Mouse (Mus musculus): ENCODE data around the gene Map2k2. TPM values are rescaled to one million over a fixed set of nuclear protein-coding genes. Genes with fewer than 3 reads are reported as not detected.

Gene Map2k2
- polyA plus RNA-seq, 1 experiment from 2014 or later, result 258 TPM

DNA sequence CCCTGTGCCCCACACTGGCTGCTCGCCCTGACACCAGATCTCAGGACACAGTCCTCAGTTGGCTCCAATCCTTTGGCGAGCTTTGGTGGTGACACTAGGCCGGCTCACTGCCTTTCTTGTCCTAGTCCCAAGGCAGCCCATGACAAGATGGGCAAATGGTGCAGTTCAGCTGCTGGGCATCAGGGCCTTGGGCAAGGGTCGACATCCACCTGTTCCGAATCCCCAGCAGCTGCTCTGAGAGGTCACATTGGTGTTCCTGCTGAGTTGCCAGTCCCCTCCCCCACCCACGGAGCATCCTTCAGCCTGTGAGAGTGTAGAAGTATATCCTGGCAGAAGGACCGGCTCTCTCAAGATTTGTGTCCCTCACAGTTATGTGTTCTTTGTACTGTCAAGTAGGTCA lies 14.9 kb downstream of the Map2k2 start:
- Histone ChIP-seq H3K9me3 (no peaks in the 10 kb centered on the region), H3K9ac (no peak overlapping the region), H3K4me2 (no peak overlapping the region), H3K36me3 (replicated peaks) (peaks cover 66% of the 10 kb centered on the region), H3K27me3 (replicated peaks) (no peaks in the 10 kb centered on the region), H3K27ac (no peak overlapping the region), H3K4me1 (no peaks in the 10 kb centered on the region), H3K4me3 (no peak overlapping the region)
- no peak for ATAC-seq (replicated peaks)
- 86% methylated on average over 7 of the region's 7 CpGs for WGBS

DNA sequence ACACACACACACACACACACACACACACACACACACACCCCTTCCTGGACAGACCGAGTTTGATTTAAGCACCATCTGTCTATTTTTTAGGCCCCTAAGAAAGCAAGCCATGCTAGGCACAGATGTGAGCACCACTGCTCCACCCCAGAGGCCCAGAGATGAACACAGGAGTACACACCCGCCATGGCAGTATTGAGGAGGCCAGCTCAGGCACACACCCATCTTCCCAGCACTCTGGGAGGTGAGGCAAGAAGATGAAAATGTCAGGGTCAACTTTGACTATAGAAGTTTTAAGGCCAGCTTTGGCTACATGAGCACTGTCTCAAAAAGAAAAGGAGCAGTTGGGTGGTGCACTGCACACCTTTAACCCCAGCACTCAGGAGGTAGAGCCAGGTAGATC lies 17.2 kb downstream of the Map2k2 start:
- Histone ChIP-seq H3K36me3 (replicated peaks) (peaks cover 50% of the 10 kb centered on the region), H3K9me3 (no peaks in the 10 kb centered on the region)
- WGBS, result 90% methylated on average over 2 of the region's 2 CpGs

DNA sequence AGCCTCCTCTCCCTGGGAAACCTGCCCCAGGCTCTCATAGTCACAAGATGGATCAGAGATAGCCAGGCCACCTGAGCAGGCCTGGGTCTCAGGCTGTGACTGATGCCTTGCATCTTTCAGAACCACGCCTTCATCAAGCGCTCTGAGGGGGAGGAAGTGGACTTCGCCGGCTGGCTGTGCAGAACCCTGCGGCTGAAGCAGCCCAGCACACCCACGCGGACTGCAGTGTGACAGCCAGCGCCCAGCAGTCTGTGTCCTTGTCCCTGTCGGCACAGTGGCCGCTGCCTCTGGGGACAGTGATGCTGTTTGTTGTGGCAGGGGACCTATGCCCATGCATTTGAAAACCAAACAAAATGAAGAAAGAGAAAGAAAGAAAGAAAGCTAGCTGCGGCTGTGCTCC lies 17.8 kb downstream of the Map2k2 start:
- Histone ChIP-seq H3K27me3 (replicated peaks) (peaks cover 3% of the 10 kb centered on the region; the same call in 1 of the 2 replicates), H3K36me3 (replicated peaks) (peaks cover 46% of the 10 kb centered on the region), H3K9me3 (no peaks in the 10 kb centered on the region), H3K4me3 (no peak overlapping the region), H3K4me1 (peaks cover 1% of the 10 kb centered on the region; the same call in 1 of the 2 replicates), H3K27ac (no peak overlapping the region), H3K4me2 (no peak overlapping the region), H3K9ac (no peak overlapping the region)
- WGBS, result 86% methylated on average over 11 of the region's 11 CpGs
- ATAC-seq (replicated peaks), result no peak

More for the DNA sequence above, 17.2 kb downstream of the Map2k2 start:
- Histone ChIP-seq H3K4me1 (no peaks in the 10 kb centered on the region), H3K27me3 (replicated peaks) (no peaks in the 10 kb centered on the region), H3K4me2 (no peak overlapping the region), H3K27ac (no peak overlapping the region), H3K4me3 (no peak overlapping the region), H3K9ac (no peak overlapping the region)
- no peak for ATAC-seq (replicated peaks)

DNA sequence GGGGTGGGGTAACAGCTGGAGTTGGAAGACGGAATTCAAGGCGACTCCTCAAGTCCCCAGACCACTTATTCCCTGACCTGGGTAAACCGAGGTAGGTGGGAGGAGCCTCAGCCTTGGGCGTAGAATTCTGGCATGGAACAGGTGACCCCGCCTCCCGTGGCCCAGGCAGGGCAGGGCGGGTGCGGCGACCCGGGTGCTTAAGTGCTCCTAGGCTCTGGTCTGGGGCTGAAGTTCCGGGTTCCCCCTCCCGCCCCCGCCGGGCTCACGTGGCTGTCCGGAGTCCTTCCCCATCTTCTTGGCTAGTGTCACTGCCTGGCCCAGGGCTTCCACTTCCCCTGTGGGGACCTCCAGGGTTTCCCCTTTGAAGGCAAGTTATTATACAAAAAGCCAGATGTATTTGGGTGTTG lies 28.5 kb downstream of the Map2k2 start:
- peaks cover 32% of the 10 kb centered on the region for H3K4me1 ChIP-seq
- no peak overlapping the region for H3K9ac ChIP-seq
- H3K9me3 ChIP-seq, result no peaks in the 10 kb centered on the region
- no peak overlapping the region for H3K27ac ChIP-seq
- no peaks in the 10 kb centered on the region for H3K36me3 ChIP-seq (replicated peaks)
- no peak overlapping the region for H3K4me3 ChIP-seq
- WGBS, result under 1% methylated on average over 16 of the region's 16 CpGs
- peaks cover 33% of the 10 kb centered on the region for H3K27me3 ChIP-seq (replicated peaks)
- no peak for ATAC-seq (replicated peaks)
- H3K4me2 ChIP-seq, result no peak overlapping the region

DNA sequence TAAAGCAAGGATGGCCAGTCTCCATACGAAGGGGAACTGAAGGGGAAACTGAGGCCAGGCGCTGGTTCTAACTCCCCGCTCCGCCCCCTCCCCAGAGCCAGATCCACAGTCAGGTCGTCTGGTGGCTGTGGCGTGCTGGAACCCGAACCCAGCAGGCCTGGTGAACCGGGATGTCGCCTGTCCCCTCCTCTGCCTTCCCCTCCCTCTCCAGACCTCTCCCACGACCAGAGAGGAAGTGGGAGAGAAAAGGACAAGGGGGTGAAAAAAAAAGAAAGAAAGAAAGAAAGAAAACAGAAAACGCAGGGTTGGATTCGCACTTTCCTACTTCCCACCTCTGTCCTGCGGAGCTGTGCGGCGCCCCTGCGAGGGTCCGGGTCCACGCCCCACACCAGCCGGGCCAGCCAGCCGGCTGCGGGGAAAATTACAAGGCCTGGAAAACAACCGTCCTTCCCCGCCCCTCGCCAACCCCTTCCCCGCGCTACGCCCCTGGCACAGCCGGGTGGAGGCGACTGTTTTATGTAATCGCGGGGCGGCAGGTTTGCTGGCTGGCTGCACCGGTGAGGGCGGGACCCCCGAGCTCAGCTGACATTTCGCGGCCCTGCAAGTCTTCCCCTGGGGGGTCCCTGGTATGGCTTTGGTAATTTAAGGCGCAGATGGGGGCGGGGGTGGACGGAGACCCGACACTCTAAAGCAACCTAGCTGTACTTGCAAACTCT lies 29.4 kb downstream of the Map2k2 start, which contains the start of gene Zbtb7a:
Zbtb7a (plus strand) TSS at position 255 of the 716 bp plus-strand sequence.
- Histone ChIP-seq H3K9me3 (no peaks in the 10 kb centered on the region), H3K27me3 (replicated peaks) (peaks cover 24% of the 10 kb centered on the region), H3K36me3 (replicated peaks) (no peaks in the 10 kb centered on the region), H3K4me2 (peak within 1 kb of the TSS; percentile 92), H3K27ac (peak within 1 kb of the TSS; percentile 90), H3K4me3 (peak within 1 kb of the TSS; percentile 87), H3K4me1 (peaks cover 35% of the 10 kb centered on the region), H3K9ac (peak within 1 kb of the TSS; percentile 81)
- ATAC-seq (replicated peaks), result no peak
- under 1% methylated on average over 41 of the region's 41 CpGs for WGBS

DNA sequence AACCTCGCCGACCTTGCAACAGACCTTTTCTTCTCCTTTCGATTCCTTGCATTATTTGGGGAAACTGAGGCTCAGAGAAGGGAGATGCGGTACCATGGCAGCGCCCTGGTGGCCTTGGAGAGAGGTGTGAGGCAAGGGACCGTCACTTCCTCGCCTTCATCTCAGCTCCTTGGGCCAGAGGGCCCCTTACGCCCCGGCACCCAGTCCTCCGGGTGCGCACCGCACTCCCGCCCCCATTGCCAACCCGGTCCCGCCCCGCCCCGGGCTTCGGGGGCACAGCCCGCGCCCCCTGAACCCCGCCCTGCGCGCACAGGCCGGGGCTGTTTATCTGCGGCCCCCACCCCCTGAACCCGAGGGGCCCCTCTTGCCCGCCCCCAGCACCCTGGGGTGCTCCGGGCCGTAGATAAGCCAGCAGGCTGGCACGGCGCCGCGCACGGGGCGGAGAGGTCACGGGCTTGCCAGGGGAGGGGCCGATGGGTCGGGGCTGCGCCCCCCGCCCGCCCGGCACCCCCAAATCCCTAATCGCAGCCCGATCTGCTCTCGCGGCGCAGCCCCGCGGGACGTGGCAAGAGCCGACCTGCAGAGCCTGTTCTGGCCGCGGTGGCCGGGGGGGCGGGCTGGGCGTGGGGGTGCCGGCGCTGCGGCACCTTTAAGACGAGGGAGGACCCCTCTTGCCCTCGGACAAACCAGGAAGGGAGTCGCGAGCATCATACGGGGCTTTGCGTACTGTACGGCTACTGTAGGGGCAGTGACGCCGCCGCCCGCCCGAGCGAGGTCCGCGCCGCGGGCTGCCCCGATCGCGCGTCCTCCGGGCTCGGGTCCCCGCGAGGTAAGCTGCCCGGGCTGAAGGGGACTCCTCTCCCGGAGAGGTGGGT lies 30.4 kb downstream of the Map2k2 start:
- Histone ChIP-seq H3K36me3 (replicated peaks) (no peaks in the 10 kb centered on the region), H3K4me2 (peak overlapping the region; percentile 92), H3K9ac (peak overlapping the region; percentile 81), H3K9me3 (no peaks in the 10 kb centered on the region), H3K4me3 (peak overlapping the region; percentile 87), H3K27ac (peak overlapping the region; percentile 90), H3K27me3 (replicated peaks) (peaks cover 23% of the 10 kb centered on the region), H3K4me1 (peaks cover 44% of the 10 kb centered on the region)
- ATAC-seq (replicated peaks), result peak; percentile 21
- WGBS, result under 1% methylated on average over 69 of the region's 86 CpGs

DNA sequence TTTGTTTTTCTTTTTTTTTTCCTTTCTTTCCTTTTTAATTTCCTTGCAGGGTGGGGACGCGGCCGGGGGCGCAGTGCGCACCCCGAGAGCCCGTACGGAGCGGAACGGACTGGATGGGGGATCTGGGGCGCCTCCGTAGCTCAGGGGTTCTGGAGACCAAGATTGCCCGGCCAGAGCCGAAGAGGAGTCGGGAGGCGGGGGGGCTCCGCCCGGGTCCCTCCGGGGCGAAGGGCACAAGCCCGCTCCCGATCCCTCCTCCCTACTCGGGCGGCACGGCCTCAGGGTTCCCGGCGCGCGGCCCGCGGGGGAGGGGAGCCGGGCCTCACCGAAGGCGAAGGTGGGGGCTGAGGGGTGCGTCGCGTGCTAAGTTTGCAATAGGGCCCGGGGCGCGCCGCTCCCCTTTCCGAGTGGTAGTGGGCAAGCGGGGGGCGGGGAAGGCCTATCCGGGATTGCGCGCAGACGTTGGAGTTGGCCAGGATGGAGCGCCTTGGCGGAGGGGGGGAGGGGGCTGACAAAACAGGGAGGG lies 31.1 kb downstream of the Map2k2 start:
- peak overlapping the region; percentile 90 for H3K27ac ChIP-seq
- no peaks in the 10 kb centered on the region for H3K9me3 ChIP-seq
- peaks cover 23% of the 10 kb centered on the region for H3K27me3 ChIP-seq (replicated peaks)
- H3K36me3 ChIP-seq (replicated peaks), result no peaks in the 10 kb centered on the region
- WGBS, result under 1% methylated on average over 43 of the region's 50 CpGs
- H3K4me2 ChIP-seq, result peak overlapping the region; percentile 92
- H3K4me1 ChIP-seq, result peaks cover 51% of the 10 kb centered on the region
- H3K4me3 ChIP-seq, result peak overlapping the region; percentile 87
- H3K9ac ChIP-seq, result peak overlapping the region; percentile 81
- peak; percentile 58 for ATAC-seq (replicated peaks)

DNA sequence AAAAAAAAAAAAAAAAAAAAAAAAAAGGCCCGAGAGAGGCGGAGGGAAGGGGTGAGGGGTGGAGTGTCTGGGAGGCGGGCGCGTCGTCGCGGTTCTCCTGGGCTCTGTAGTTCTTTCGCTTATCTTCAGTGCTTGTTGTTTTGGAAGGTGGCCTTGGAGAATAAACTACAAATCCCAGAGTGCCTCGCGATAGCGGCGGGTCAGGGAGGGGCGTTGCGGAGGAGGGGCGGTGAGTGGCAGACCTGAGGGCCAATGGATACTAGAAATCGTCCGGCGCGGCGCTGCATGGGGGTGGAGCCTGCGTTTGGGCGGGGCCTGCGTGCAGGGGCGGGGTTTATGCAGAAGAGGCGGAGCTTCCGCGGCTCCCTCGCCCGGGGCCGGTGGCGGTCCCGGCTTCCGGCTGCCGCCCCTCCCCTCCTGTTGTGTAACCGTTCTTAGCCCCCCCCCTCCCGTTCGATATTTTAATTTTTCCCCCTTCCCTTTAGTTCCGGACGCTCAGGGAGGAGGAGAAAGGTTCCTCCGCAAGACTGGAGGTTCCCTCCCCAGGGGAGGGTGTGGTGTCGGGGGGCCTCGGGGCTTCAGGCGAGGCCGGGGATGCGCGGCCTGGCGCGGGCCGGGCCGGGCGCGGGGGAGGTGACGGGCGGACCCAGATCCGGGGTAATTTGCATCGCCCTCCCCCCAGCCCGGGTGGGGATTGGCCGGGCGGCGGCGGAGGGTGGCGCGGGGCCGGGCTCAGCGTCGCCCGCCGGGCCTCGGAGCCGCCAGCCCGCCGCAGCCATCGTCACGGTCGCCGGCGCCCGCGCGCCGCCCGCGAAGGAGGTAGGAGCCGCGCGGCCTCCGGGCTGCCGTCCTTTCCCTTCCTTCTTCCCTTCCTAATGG lies 31.8 kb downstream of the Map2k2 start:
- no peaks in the 10 kb centered on the region for H3K36me3 ChIP-seq (replicated peaks)
- peak overlapping the region; percentile 90 for H3K27ac ChIP-seq
- peak overlapping the region; percentile 81 for H3K9ac ChIP-seq
- WGBS, result under 1% methylated on average over 79 of the region's 89 CpGs
- H3K4me2 ChIP-seq, result peak overlapping the region; percentile 92
- H3K4me1 ChIP-seq, result peaks cover 57% of the 10 kb centered on the region
- peak; percentile 90 for ATAC-seq (replicated peaks)
- peaks cover 23% of the 10 kb centered on the region for H3K27me3 ChIP-seq (replicated peaks)
- no peaks in the 10 kb centered on the region for H3K9me3 ChIP-seq
- peak overlapping the region; percentile 87 for H3K4me3 ChIP-seq

DNA sequence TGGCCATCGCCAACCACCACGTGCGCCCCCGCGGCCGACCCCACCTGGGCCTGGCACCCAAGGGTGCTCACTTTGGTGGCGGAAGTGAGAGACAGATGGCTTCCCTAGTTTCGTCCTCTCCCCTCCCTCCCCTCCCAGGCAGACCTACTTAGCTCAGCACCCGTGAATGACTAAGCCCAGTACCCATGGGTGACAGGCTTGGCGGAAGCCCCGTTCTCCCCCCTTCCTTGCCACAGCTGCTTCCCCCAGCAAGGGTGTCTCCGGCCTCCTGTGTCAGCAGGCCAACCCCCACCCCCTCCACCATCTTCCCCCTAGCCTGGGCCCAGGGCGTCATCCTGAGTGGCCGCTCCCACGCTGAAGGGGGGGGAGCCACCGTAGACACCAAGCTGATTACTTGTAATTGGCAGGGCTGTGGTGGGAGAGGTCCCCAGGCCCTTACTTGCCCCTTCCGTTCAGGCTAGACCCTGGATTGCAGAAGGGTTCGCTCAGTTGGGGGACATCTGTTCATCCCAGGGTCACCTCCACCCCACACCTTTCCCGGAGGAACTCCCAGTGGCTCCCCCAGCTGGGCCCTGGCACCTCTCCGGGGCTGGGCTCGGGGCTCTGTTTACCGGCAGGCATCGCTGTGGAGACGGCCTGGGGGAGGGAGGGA lies 32.5 kb downstream of the Map2k2 start:
- Histone ChIP-seq H3K9me3 (no peaks in the 10 kb centered on the region), H3K4me1 (peaks cover 61% of the 10 kb centered on the region), H3K4me3 (peak overlapping the region; percentile 87), H3K27ac (peak overlapping the region; percentile 78), H3K27me3 (replicated peaks) (peaks cover 18% of the 10 kb centered on the region), H3K4me2 (peak overlapping the region; percentile 84), H3K9ac (peak overlapping the region; percentile 75), H3K36me3 (replicated peaks) (no peaks in the 10 kb centered on the region)
- WGBS, result 3% methylated on average over 21 of the region's 24 CpGs
- peak; percentile 0; the same call in 1 of the 2 replicates for ATAC-seq (replicated peaks)

DNA sequence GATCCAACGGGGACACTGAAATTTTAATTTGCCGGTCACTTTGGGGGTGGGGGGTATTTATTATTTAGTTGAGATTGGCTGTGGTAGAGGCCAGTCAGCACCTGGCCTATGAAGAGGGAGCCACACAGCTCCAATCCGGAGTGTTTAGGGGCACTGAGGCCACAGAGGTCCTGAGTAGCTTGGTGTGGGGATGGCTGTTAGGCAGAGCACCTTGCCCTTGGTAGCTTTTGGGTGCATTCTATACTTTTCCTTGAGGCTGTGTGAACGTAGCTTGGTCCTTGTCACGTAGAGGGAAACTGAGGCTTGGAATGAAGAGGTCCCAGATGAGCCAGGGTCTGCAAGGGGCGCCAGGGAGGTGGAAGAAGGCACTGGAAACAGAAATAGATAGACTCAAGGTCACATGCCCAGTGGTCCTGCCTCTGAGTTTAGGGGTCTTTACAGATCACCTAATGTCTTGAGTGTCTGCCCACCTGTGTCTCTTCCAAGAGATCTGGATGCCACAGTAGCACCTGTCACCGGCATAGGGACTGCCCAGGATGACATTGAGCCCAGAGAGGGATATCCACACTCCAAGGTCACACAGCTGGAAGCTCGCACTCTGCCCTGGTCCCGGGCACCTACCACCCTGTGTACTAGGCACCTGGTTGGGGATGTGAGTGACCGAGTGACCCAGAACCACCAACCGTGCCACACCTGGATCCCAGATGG lies 33.3 kb downstream of the Map2k2 start:
- Histone ChIP-seq H3K9me3 (no peaks in the 10 kb centered on the region), H3K27ac (peak overlapping the region; percentile 78), H3K4me1 (peaks cover 61% of the 10 kb centered on the region), H3K4me3 (peak overlapping the region; percentile 87), H3K27me3 (replicated peaks) (peaks cover 15% of the 10 kb centered on the region), H3K36me3 (replicated peaks) (peaks cover 2% of the 10 kb centered on the region), H3K9ac (peak overlapping the region; percentile 75), H3K4me2 (peak overlapping the region; percentile 84)
- WGBS, result 60% methylated on average over 11 of the region's 11 CpGs
- ATAC-seq (replicated peaks), result no peak

DNA sequence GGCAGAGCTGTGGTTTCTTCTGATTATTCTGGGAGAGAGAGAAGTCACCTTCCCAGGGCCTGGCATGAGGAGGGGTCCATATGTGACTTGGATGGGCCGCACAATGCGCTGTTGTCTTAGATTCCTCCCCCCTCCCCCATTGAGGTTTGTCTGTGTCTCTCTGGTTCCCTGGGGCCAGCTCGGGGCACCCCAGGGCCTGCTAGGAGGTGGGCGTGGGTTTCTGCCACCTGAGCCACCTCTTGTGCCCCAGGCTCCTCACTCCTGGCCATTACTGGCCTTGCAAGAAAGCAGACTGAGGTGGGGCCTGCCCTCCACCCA lies 33.8 kb downstream of the Map2k2 start:
- Histone ChIP-seq H3K36me3 (replicated peaks) (peaks cover 7% of the 10 kb centered on the region), H3K27me3 (replicated peaks) (peaks cover 10% of the 10 kb centered on the region), H3K9me3 (no peaks in the 10 kb centered on the region), H3K27ac (no peak overlapping the region), H3K4me1 (peaks cover 61% of the 10 kb centered on the region), H3K9ac (no peak overlapping the region), H3K4me2 (peak overlapping the region; percentile 84; the same call in 1 of the 2 replicates), H3K4me3 (peak overlapping the region; percentile 87; the same call in 1 of the 2 replicates)
- ATAC-seq (replicated peaks), result no peak
- WGBS, result 67% methylated on average over 4 of the region's 4 CpGs
